Mouse (Mus musculus) right cerebral cortex, postnatal 10 days (tissue): Measurements from ENCODE around the gene Zfp385b.

Source experiments
- DNase-seq, 2 experiments: peaks; one replicate each; pipeline ENCODE4 v3.0.0; 2021; ENCODE audit warnings: low spot score in 2 of 2

The Zfp385b gene

DNA sequence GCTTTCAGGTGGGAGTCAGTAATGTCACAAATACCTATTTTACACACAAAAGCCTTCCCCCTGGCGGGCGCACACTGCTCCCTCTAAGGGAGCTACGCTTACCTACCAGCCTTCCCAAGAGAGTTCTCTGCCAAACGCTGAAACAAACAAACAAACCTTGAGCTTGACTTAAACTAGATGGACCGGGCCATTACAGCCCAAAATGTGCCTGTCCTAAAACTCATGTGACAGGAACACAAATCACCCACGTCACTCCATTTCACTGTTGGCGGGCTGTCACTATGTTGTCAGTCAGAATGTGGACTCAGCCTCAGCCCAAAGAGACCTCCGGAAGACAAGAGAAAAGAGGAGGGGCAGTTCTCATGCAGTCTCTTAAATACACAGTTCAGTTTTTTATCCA, 300.7 kb downstream of the Zfp385b start:
- DNase-seq: no peak

DNA sequence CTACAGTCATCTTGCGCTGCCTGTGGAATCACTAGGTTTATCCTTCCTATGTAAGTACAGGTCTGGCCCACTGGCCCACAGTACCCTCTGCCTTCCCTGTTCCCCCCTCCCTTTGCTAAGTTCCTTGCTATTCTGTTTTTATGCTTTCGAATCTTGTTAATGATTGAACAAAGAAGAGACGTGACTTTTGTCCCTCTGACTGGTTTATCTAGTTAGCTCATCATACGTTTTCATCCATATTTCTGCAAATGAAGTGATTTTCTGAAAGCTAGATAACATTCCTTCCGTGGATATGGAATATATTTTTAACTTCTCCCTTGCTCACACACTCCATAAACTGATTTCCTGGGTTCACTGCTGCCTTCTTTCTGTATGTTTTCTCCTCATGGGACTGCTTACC, 302.8 kb downstream of the Zfp385b start:
- DNase-seq: no peak

DNA sequence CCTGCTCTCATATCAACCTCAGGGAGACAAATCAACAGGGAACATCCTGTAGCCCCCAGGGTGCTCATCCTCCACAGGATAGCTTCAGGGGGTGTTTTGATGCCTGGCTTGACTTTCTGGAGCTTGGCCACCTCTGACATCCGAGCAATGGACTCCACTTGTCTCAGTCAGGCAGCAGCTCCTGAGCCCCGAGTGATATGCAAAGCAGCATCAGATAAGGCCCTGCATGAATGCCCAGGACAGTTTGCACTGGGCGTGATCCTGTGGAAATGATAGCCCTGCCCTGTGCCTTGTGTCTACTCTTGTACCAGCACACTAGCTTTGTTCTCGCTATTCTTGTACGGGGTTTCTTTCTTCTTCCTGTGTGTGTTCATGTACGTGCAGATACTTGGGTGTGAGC, 303.8 kb downstream of the Zfp385b start:
- DNase-seq: no peak

GRCm38 (mm10) chr2:77515011-77515410, 304.4 kb downstream of the Zfp385b start:
- DNase-seq: no peak

DNA sequence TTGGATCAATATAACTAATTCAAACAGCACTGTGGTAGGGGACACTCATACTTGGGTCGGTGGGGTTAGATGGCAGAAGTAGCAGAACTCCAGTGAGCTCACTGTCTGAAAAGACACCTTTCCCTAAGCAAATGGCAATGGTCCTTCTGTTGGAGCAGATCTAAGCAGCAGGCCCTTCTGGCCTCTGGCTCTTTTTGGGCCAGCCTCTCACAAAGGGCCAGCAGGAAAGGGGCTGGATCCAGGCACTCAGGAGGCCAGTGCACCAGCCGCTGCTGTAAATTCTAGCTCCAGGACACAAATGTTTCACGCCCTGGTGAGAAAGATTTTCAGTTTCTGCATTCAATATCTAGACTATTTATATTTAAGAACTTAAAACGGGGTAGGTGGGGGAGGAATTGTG, 305.0 kb downstream of the Zfp385b start:
- DNase-seq: no peak

- DNase-seq: no peak
Measured at GRCm38 (mm10) chr2:77508731-77509130, 310.7 kb downstream of the Zfp385b start.

DNA sequence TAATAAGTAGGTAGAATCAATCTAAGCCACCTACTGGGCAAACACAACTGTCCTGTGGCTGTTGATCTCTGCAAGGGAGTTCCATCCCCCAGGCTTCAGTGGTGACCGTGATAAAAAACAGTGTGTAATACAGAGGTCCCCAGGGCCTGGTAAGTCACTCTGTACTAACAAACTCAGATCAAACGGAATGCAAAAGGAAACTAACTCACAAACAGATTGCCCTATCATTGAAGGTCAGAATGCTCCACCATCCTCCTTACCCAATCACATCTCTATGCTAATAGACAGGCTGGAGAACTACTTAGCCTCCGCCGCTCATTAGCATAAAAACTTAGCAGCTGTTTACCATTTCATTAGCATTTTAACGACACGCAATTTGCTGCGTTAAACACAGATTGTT, 313.1 kb downstream of the Zfp385b start:
- no peak for DNase-seq

- no peak for DNase-seq
Measured at GRCm38 (mm10) chr2:77505614-77506013, 313.8 kb downstream of the Zfp385b start.

GRCm38 (mm10) chr2:77503674-77504351, 315.6 kb downstream of the Zfp385b start:
- no peak for DNase-seq

DNA sequence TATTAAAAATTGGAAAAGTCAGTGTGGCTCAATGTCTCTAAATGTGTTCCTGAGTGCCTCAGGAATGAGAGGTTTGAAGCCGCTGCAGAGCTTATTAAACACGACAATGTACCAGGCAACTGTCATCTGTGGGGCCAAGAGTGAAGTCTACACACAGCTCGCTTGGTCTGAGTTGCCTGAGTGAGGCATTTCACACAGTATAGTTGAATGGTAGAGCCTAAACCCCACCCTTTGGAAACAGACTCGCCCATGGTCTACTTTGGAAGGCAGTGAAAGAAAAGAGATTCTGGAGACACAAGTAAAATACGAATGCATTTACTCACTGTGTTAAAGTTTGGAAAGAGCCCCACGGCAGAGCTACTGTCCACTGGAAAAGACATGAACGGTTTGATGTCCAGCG, 316.2 kb downstream of the Zfp385b start:
- no peak for DNase-seq

- no peak for DNase-seq
Measured at GRCm38 (mm10) chr2:77502458-77502857, 317.0 kb downstream of the Zfp385b start.

DNA sequence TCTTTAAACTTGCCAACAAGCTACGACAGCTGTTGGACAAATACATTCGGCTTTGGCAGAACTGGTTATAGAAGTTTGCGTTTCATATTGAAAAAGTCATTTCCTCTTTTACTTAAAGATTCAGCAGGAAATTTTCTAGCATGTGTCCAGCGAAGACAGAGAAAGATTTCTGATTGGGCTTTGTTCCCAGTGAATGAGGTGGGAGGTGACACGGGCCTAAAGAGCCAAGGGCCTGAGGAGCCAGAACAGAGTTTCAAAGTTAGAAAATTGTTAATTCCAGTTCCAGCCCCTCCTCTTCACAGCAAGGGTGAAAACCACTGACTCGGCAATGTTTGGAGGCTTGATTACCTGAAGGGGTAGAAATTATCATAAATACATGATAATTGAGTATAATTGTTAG, 319.0 kb downstream of the Zfp385b start:
- DNase-seq: no peak

- no peak for DNase-seq
Measured at GRCm38 (mm10) chr2:77498379-77498778, 321.1 kb downstream of the Zfp385b start.

DNA sequence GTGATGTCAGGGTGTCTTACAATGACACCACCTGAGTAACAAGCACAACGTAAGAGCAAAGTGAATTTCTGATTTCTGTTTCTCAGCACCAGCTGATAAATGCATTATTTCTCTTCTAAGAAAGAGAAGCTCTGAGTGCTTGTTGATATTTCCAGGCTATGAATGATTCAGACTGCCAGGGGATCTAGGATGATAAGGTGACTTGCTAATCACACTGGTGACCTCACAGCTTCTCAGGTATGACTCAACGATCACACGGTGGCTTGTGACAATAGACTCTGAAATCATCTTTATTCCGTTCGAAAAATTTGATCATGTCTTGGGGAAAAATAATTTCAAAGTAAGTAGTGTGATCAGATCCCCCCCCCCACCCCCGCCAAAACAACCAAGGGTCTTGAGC, 321.5 kb downstream of the Zfp385b start:
- DNase-seq: no peak

DNA sequence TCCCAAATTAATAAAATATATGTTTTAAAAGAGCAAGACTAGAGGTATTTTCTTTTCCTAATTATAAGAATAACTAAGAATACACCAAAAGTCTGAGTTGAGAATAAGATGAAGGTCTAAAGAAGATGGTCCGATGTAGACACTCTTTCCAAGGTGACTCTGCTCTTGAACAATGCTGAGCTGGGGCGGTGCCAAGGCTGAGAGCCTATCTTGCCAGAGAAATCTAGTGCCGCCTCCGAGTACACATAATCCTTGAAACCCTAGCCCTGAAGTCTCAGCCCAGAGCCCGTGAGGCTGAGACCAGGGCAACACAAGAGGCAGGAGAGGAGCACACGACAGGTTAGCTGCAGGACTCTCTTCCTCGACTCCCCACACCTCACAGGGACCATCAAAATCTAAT, 323.4 kb downstream of the Zfp385b start:
- DNase-seq: no peak

DNA sequence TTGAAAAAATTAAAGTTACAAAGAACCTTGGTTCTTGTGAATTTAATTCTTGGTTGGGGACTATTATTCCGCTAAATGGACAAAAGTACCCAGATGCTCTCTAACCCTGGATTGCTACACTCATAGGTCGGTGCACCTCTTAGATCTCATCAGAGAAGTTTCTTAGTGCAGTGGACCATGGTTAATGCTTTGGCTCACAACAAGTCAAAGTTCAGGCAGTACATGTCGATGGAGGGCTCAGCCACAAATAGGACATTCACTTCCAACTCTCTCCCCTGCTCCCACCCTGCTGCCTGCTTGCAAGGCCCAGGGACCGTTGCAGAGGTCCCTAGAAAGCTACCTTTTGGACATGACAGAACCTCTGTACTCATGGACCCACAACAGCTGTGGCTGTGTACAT, 324.1 kb downstream of the Zfp385b start:
- no peak for DNase-seq

GRCm38 (mm10) chr2:77493695-77494094, 325.7 kb downstream of the Zfp385b start:
- no peak for DNase-seq

DNA sequence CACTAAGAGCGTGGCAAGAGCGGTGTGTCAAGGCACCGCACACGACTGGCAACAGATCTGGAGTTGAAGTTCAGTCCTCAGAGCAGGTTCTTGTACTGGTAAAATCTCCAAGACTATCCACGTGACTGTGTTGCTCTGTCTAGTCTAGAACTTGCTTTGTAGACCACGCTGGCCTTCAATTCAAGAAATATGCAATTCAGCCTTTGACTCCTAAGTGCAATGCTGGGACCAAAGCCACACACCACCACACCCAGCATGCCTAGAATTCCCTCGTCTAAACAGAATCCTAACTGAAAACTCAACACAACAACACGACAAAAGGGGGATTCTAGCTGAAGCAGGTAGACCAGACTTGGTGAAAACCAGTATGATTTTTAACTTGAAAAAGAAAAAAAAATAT, 332.3 kb downstream of the Zfp385b start:
- no peak for DNase-seq

DNA sequence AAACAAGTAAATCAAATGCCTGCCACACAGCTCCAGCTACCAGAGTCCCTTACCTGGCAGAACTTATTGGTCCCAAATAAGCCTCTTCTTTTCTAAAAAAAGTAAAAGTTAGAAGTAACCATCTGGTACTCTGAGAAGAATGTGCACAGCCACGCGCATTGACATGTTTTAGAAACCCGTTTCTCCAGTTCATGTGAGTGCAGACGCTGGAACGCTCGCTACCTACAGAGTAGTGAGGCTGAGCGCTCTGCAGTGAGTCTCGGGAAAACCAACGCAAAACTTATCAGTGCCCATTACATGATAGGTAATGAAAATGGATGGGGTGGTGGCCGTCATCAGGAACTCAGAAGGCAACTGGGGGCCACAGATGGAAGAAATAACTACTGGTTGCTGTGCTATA, 338.2 kb downstream of the Zfp385b start:
- DNase-seq: no peak

- no peak for DNase-seq
Measured at GRCm38 (mm10) chr2:77477536-77477935, 341.9 kb downstream of the Zfp385b start.

DNA sequence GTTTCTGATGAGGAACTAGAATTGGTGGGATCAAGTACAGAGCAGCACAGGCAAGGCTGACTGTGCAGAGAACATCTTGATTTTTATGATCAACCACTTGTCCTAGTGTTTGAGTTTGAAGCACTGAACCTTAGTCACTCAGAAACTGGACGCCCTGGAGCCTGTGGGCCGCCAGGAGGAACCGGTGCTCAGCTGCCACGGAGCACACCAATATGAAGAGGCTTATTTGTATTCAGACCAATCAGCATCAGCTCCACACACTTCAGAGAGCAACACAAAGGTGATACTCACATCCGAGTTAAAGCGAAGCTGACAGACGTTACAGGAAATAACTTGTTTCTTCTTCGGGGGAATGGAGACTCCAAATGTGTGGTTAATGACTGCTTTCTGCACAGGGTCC, 343.0 kb downstream of the Zfp385b start:
- no peak for DNase-seq

- no peak for DNase-seq
Measured at GRCm38 (mm10) chr2:77472254-77472837, 347.1 kb downstream of the Zfp385b start.

DNA sequence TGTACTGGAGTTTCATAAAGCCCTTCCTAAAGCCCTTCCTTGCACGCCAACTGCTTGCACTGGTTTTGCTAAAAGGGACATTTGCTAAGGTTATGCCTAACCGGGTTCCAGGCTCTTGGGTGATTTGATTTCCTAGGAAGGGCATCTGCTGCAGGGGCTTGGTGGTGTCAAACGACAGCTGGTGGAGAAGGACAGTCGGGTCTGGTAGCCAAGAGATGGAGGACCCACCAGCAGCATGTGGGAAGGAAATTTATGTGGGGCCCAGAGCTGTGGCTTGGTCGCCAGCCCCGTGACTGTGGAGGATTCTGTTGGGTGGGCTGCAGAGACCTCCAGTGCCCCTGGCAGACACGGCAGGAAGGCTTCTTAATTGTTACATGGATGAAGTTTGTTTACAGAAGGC, 348.7 kb downstream of the Zfp385b start:
- no peak for DNase-seq

- DNase-seq: no peak
Measured at GRCm38 (mm10) chr2:77461413-77461812, 358.0 kb downstream of the Zfp385b start.
